Mouse (Mus musculus): Measurements from ENCODE around the gene Slc12a6.

Slc12a6 gene

DNA sequence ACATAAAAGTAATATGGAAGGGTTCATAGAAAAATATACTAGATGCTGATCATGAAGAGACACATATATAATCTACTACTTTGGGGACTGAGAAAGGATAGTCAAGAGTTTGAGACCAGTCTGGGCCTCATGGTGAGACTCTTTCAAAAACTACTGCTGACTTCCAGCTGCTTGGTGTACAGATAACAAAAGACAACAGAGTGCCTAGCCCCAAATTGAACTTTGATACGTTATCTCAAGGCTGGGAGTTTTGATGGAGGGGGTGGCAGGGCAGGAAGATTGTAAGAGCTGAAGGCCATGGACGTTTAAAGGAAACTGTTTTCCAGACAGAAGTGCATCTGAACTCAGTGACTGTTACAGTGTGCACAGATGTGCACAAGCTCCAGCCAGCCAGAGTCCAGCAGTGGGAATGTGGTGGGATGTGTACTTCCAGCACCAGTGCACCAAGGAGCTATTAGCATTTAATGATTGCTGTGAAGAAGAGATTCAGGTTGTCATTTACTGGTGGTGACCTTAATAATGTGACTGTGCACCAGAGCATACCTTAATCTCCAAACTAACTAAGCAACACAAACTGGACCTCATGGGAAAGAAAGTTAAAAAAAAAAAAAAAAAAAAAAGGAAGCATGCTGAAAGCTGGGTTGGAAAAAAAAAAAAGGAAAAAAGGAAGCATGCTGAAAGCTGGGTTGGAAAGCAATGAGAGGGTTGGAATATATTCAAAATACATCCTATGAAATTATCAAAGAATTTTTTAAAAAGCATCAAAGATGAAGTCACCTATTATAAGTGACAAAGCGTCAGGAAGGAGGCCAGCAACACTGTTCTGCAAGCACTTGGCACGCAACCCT, 66.7 kb downstream of the Slc12a6 start:
- DNase-seq: peak in 1 of 2 experiments; percentile 5

DNA sequence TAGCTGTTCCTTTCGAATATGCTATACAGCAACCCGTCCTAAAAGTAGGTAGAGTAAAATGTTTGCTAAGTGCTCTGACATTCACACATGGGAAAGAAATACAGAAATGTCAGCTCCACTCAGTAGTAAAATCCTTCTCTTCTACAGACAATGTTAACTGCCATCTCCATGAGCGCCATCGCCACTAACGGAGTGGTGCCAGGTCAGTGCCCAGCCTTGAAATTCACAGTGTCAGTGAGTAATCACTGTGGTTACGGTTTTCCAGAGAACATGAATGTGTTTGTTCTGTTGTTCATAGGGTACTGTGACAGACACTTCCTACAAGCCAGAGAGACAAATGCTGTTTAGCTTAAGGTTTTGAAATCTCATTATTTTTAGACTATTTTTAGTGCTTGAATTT, 71.6 kb downstream of the Slc12a6 start:
- DNase-seq: no peak

DNA sequence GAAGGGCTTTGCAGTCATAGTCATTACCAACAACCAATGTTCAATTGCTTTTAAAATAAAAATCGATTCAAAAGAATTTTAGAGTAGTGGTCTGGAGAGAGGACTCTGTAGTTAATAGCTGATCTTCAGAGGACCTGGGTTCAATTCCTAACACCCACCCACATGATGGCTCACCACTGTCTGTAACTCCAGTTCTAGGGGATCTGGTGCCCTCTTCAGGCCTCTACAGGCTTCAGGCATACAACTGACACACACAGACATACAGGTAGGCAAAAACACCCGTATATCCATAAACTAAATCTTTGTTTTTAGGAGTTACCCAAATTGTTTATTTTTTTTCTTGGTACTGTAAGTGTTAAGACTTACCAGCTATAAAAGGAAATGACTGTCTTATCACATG, 74.1 kb downstream of the Slc12a6 start:
- peak in 1 of 2 experiments; percentile 14 for DNase-seq

DNA sequence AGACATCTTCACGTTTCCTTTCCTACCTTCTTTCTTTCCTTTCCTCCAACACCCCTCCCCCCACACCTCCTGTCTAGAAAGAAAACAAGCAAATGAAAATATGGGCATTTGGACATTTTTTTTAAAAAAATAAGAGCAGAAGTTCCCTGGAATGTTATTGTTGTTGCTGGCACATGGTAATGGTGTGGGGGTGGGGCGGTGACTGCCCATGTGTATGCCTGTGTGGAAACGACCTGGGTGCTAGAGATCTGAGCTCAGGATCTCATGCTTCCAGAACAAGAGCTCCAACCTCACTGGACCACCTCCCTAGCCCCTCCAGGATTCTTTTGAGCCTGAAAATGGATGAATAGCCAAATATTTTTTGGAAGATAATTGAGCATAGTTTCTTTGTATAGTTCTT, 75.5 kb downstream of the Slc12a6 start:
- peak; percentile 11 to 16 for DNase-seq

DNA sequence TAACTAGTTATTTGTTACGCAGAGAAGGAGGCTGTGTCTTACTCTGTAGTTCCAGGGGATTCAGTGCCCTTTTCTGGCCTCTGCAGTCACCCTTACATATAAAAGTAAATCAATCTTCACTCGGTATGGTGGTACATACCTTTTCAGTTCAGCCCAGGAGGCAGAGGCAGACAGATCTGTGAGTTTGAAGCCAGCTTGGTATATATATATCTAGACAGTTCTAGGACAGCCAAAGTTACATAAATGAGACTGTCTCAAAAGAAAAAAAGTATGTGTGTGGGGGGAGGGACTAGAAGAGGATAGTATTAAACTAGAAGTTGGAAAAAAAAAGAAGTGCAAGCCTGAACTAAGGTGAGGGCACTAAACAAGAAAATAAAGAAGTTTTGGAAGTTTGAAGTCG, 82.6 kb downstream of the Slc12a6 start:
- no peak for DNase-seq

DNA sequence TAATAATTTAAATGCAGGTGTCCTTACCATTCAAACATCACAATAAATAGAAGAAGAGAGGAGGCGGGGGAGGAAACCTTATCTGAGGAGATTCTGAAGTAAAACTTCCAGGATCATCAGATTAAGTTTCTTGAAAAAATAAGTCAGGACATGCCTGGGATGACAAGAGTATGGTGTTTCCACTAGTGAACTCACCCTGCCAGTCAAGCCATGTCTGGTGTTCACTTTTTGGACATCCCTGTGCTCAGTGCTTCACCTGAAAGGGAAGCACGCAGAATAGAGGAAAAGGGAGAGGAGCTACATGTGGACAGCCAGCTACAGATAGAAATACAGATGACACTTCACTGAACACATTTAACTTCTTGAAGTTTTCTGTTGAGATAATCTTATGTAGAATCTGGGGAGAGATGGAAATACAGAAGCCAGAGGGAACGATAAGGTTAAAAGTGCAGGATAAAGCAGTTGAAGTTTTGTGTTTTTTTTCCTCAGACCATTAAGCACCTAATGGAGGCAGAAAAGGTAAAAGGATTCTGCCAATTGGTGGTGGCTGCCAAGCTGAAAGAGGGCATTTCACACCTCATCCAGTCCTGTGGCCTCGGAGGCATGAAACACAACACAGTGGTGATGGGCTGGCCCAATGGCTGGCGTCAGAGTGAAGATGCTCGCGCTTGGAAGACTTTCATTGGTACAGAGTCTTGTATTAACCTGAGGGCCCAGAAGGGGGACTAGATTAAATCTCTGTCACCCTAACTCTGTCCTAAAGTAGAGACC, 88.2 kb downstream of the Slc12a6 start:
- peak in 1 of 2 experiments; percentile 19 for DNase-seq

DNA sequence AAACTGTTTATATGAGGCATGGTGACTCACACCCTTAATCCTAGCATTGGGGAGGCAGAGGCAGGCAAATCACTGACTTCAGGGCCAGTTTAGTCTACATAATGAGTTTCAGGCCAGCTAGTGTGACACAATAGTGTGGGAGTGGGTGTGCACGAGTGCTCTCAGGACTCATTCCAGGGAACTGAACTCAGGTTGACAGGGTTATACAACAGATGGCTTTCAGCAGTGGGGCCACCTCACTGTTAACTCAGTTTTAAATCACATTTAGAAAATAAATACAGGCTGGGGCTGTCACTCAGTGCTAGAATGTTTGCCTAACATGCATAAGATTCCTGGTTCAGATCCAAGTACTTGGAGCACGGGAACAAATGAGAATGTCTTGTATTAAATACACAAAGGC, 94.0 kb downstream of the Slc12a6 start:
- DNase-seq: no peak

DNA sequence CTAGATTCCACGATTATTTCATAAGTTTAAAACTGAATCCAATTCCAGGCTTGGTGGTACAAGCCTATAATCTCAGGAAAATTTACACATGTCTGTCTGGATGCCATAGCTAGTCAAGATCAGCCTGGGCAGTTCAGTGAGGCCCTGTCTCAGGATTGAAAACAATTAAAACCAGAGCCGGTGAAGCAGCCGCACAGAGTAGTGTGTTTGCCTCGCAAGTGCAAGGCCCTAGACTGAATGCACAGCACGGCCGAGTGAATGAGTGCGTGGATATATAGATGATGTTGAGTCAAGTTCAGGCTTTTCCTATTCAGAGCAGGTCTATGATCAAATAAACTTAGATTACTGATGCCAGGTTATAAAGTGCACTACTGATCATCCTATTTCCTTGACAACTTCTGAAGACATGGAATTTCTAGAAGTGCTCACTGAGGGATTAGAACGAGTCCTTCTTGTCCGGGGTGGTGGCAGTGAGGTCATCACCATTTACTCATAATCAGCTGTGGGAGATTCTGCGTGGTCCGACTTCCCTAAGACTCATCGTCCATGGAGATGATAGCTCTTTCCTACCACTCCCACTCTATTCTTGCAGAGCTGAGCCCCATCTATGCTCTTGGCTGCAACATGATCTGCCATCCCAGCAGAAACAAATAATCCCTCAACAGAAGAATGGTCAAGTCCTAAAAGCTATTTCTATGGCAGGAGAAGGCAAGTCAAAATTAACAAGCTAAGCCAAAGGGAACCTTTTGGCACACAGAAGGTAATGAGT, 94.6 kb downstream of the Slc12a6 start:
- no peak for DNase-seq

DNA sequence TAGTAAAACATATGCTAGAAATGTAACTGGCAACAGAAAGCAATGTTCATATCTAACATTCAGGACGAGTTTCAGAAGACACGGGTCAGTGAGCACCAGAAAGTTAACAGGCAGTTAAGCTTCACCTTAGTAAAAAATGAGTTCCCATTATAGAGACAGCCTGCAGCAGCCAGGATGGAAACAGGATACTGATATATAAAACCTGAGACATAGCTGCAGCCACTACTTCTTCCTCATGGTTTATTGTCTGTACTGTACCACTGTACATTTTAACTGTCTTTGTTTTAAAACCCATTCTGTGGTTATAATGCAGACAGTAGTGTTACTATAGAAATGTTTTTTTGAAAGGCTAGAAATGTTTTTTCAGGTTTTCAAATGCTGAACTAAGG, 95.2 kb downstream of the Slc12a6 start:
- no peak for DNase-seq

DNA sequence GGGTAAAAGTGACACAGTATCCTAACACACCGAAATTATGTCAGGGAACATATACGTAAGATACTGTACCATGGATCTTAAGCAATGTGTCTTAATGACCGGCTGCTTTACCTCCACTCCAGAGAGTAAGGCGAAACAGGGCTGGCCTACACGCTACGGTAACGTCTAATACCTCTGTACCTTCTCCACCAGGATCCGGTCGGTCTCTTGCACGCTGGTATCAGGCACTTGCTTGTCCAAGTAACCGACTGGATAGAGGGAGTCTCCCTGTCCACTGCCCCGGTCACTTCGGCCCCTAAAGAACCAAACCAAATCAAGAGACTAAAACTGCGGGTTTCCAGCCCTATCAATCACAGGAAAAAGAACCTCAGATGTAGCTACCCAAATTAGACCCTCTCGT, 101.6 kb downstream of the Slc12a6 start:
- DNase-seq: peak; percentile 16 to 24

DNA sequence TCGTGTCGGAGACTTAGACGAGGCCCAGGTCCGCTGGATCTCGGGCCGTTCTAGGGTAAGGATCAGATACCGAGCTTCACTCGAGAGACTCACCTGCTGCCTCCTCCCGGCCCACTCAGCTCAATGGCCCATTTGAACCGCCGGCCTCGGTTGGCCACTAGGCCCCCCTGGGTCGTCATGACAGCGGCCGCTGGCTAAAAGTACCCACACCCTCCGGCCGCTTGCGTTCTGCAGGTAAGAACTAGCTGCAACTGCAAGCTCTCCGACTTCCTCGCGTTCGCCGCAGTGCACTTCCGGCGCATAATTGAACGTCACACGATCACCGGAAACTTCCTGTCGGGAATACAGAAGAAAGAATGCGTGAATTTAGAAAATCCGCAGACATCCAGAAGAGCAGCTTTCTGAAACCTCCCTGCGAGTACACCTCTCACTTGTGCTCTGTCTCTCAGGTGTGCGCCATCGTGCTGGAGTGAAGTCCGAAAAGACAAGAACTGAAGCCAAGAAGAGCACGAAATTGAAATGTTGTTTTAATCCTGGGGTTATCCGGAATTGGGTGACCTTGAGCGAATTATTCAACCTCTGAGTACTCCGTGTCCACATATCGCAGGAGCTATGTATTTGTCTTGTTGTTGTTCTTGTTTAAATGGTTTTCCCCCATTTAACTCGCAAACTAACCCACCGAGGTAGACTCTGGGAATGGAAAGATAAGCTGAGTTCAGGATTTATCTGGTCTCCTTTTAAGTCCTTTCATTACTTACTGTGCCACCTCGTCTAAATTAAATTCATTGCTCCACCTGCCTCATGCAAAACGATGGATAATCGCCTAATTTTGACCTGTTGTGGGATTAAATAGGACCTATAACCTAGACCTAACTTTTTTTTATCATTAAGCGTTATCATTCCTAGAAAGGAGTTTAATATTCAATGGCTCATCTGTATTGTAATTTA, 102.4 kb downstream of the Slc12a6 start, which contains the start of gene Emc4:
Emc4 (minus strand) TSS at position 302 of the 948 bp plus-strand sequence.
- DNase-seq: peak; percentile 96

DNA sequence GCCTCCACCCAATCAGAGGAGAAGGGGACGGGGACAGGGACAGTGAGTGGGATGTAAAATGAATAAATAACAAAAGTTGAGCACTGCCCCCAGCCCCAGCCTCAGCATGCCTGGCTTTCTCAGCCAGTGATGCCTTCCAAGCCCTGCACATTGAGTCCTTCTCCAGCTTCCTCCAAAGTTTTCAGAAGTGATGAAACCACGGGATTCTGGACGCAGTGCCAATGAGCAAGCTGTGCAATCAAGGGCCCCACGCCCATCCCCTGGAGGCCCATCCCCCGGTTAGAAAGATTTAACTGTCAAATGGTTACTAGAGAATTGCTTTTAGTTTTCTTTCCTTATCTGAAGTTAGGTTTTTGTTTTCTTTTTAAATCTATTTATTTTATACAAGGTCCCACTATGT, 104.3 kb downstream of the Slc12a6 start:
- DNase-seq: no peak

DNA sequence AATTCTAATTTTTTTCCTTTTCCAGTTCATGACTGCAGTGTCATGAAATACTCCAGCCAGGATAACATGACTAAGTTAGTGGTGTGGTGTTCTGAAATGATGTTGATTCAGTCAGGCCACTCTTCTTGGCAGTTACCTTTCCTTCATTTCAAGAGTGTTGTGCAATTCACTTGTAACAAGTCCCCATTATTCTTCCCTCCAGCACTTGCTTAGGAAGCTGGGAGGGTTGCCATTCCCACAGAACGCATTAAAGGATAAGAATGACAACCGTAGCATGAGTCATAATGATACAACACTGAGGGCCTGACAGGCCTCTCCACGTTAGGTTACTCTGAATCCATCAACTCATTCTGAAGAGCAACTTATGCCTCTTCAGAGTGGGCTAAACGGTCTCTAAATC, 107.5 kb downstream of the Slc12a6 start:
- no peak for DNase-seq

DNA sequence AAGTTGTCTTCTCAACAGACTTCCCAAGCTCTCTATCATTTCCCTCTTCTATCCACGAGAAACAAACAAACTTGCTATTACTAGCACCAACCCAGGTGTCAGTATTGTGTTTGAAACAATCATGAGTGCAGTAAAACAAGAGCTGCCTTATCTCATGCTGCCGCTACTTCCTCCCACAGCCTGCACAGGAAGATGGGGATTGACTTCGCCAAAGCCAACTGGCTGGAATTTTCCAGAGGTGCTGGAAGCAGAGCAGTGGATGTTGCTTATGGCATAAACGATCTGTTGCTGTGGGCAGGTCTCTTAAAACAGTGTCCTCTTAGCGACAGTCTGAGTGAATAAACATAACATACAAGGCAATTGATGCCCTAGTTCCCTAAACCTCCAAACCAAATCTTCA, 109.0 kb downstream of the Slc12a6 start:
- no peak for DNase-seq

DNA sequence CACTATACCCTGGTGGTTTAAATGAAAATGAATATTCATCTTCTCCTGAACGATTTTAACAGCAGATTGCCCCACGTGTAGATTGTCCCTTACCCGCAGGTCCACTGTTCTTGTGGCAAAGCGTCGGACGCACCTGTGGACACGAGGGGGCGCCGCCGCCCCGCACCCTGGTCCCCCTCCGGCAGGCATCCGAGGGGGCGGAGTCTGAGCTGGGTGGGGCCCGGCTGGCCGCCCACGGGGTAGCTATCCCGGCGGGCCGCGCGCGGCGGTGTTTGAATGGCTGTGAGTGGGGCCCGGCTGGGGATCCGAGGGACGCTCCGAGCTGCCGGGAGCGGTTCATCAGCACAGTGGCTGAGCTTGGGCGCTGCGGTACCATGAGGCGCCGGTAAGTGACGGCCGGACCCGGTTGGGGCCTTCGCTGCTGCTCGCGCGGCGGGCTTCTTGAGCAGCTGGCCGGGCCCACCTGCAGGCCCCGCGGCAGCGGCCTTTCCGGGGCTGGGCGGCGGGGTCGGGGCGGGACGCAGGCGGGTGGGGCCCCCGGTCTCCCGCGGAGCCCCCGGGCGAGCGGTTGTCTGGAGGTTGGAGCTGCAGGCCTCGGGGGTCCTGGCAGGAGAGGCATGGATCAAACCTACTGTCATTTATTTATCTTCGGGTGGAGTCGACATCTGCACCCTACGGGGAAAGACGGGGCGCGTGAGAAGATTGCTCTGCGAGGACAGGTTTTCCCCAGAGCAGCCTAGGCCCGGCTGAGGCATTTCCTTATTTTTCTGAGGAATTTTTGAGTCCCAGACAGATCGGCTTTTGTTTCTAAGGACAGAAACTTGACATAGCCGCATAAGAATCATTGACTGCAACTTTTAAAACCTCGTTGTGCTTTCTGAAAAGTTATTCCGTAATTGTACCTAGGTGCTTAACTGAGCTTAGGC, 113.6 kb downstream of the Slc12a6 start, which contains the start of gene Katnbl1:
Katnbl1 (plus strand) TSS at position 239 of the 926 bp plus-strand sequence.
- DNase-seq: peak; percentile 97 to 98

DNA sequence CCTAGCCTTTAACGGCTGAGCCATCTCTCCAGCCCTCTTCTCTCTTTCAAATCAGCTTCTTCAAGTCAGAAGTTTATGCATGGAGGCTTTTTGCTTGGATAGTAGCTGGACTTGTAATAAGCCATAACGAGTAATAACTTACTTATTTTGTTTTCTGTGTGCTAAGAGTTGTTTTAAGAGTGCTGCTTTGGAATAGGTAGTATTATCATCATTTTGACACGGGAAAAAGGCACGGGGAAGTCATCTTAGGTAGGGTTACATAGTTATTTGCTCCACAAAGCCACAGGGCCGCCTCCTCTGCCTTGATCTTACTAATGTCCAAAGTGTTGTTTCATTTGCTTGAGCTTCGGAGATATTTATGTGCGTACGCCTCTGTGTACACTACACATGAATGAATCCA, 114.5 kb downstream of the Slc12a6 start:
- DNase-seq: no peak

DNA sequence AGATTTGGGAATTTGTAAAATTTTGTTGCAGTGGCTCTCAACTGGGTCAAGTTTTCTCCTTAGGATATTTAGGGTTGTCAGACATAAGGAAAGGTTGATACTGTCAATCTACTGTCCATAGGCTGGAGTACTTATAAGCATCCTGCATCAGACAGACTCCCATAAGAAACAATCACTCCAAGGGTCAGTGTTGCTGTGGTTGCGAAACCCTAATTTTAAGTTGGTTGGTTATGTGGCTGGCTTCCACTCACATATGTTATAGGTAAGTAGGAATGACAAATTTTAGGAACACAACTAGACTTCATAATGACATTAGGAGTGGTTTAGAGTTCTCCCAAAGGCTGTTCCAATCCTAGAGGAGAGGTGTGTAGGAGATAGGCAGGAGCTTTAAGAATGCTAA, 115.6 kb downstream of the Slc12a6 start:
- no peak for DNase-seq

DNA sequence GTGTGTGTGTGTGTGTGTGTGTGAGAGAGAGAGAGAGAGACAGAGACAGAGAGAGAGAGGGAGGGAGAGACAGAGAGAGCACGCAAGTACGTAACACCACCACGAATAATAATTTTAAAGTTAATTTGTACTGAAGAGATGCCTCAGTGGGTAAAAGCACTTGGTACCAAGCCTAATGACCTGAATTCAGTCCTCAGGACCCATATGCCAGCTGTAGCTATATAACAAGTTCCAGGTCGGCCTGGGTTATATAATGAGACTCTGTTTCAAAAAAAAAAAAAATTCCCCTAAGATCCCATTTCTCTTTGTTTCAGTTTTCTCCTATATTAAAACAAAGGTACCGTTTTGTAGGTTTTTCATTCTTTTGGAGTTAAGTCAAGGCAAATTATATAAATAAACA, 125.2 kb downstream of the Slc12a6 start:
- DNase-seq: no peak

DNA sequence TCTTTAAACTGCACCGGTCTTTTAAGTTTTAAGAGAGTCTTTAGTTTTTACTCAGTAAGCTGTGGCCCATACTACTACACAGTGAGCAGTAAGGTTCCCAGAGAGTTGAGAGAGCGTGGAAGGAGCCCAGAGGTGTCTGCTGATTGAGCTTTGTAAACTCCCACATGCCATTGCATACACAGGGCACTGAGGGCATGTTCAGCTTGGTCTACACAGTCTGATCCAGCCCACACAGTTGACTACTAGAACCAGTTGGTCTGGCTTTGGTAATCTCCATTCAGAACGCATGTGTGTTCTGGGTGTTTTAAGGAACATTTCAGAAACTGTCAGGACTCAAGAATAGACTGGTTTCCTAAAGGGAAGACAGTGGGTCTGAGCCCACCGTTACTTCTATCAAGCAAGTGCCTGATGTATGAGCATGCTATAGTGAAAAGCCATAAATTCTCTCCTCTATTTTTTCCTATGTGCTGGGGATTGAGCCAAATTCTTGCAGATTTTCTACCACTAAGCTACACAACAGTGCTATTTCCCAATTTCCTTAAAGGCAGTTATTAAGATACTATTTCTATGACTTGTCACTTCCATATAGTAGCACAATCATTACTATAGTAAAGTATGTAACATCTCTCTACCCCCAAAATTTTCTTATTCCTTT, 125.8 kb downstream of the Slc12a6 start:
- DNase-seq: peak in 1 of 2 experiments; percentile 5

DNA sequence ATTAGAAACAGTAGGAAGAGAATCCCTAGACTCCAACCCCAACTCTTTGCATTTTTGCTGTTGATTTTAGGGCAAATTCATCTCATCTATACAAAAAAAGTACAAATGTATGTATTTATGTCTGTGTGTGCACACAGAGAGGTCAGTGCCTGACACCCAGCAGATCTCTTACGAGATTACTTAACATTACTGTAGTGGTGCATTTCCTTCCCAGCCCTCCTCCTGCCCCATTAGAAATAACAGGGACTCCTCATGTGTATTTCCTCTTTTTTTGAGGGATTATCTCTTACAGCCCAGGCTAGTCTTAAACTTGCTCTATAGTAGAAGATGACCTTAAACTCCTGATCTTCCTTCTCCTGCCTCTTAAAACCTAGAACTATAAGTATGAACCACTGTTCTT, 127.1 kb downstream of the Slc12a6 start:
- no peak for DNase-seq

Measured in kidney, postnatal 4 days (tissue).